Mouse (Mus musculus) adipocyte (in vitro differentiated cells): ENCODE measurements around the gene Ctsd.
A peak's percentile ranks its signal among the peaks of the same experiment; 100 is the strongest.

Experiments used
- DNase-seq: peaks from one replicate; pipeline ENCODE4 v3.0.0-alpha.2; 2016; ENCODE audit warnings: low spot score

The Ctsd gene

DNA sequence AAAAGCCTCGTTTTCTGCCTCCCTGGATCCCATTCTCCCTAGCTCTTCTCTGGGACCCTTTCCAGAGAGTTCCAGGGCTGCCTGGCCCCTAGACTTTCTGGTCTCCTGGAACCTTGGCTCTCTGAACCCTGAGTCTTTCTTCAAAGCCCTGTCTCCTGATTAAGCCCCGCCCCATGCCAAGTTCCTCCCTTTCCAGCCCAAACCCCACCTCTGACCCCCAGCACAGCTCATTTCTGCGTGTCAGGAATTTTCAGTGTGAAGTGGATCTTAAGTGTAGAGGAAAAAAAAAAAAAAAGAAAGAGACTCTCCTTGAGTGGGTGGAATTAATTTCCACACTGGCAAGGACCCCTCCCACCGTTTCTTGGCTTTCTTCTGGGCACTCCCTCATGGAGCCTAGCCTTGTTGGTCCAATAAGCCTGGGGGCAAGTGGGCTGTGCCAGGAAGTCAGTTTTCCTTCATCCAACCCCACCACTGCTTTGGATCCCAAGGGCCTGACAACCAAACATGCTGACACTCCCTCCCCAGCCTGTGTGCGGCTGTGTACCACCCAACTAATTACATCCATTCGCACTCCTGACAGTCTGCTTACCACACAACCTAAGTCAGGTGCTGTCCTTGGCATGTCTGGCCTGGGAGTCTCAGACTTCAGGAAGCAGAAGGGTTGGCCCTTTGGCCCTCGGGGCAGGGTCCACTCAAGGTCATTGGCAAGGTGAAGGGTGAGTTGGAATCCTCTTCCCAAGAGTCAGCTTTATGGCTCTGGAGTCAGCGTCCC is 14.0 kb downstream of the Ctsd start, which contains the start of gene Ifitm10:
Gene Ifitm10 (minus strand): TSS at position 113 of the 772 bp plus-strand sequence.
- no peak for DNase-seq

DNA sequence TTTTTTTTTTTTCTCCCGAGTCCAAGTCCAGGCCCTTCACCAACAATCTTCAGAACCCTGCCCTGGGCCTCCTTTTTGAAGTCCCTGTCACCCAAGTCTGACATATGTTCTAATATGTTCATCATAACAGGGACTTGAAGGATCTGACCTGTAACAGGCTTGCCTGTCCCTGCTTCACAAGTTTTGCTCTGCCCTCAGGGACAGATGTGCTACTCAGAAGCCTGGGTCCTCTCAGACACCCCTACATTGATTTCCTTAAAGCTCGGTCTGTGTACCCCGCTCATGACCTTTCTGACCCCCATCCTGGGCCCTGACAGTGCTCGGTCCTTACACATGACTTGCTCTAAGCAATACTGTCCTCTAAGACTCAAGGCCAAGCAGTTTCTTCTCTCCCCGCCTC is 14.8 kb downstream of the Ctsd start:
- no peak for DNase-seq

DNA sequence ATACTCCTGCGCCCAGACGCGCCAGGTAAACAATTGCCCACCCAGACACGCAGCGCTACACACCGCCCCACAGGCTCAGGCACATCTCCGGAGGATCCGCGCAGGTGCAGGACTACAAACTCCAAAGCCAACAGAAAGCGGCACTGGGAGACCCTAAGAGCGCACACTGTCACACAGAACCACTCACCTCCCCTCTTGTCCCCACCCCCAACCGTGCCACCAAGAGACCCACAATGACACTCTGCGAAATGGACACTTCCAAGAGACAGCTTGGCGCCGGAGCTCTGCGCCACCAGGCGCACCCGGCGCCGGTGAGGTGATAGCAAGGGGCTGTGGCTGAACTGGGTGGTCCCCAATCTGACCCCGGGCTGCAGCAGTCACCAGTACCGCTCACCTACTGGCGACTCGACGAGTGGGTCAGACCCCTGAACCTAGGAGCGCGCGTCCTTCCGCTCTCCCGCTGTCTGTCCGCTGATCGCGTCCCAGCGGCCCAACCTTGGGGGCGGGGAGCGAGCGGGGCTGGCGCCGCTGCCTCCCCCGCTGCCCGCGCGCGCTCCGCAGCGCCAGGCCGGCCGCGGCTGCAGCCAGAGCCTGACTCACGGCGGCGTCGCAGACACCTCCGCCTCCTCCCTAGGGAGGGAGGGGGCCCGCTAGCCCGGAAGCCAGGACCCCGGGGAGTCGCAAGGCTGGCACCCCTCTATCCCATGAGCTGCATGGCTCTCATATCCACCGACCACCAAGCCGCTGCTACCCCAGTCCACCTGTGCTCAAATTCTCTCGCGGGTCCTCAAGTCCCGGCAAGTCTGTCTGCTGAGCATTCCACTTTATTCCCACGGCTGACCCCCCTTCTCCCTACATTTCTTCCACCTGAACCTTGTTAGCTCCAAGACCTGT is 15.8 kb downstream of the Ctsd start:
- DNase-seq: no peak

DNA sequence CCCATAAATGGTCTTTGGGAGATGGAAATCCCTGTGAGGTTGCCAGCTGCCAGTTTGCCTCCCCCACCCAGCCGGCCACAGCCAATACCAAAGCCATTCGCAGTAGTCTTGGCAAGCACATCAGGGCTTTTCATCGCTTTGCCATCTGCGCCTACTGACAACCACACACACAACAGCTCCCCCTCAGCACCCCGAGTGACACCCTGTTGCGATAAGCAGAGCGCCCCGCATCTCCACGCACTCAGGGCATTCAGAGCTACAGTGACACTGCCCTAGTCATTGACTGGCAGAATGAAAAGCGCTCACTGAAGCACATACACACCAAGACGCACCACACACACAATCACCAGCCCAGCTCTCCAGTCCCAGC is 16.5 kb downstream of the Ctsd start:
- DNase-seq: no peak

DNA sequence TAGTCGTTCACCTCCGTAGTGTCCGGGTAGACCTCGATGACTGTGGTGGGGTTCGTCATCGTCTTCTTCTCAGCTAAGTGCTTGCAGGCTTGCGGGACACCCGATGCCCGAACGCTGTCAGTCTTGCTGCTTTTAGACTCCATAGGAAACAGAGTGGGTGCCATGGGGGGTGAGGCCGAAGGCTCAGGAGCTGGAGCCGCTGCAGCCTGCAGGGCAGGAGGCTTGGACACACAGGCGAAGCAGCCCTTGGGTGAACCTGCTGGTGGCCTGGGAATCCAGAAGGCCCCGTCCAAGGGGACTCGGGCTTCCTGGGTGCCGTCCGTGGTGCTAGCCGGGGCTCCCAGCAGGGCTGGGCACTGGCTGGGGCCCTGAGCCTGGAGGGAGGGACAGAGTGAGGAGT is 16.9 kb downstream of the Ctsd start:
- DNase-seq: no peak

DNA sequence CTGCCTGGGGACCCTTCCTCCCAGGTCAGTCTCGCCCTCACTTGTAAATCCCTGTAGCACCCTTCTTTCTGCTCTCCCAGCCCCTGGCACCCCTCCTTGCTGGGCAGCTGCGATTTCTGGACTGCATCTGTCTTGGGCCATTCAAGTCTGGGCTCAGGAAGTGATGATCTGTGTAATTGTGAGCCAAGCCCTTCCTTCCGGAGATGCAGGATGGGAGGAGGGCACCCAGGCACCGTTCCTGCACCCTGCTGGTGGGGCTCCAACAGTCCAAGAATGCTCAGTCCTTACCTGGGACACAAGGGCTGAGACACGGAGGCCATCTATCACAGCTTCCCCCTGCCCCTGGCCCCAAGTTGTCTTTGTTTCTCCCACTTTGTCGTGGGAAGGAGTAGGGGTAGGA is 18.0 kb downstream of the Ctsd start:
- DNase-seq: no peak

DNA sequence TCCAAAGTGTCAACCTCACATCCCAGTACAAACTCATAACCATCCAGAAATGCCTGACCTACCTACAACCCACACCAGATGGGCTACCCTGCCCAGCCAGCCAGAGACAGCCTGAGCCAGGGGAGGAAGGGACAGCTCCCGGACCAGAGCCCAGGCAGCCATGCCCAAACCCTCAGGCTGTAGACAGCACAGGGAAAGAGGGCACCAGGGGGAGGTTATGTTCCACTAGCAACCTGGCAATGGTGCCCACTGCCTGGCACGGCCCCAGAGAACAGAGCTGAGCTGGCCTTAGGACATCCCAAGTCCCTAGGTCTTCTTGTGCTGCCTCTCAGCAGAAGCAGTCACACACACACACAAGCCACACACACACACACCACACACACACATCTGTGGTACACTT is 19.0 kb downstream of the Ctsd start:
- DNase-seq: no peak

DNA sequence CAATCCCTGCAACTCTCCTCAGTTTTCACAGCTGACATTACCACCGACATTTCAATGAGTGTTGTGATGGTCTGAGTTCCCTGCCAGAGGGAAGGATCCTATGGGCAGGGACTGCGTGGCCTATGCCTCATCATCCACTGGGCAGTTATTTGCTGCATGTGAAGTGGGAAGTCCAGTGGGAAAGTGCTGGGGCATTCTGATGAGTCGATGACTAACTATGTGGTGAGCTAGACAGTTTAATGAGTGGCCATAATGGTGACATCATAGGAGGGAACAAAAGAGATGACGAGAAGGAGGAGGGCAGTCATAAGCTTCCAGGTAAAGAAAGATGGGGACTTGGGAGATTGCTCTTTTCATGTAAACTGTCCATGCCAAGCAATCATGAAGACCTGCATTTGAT is 24.7 kb downstream of the Ctsd start:
- no peak for DNase-seq

DNA sequence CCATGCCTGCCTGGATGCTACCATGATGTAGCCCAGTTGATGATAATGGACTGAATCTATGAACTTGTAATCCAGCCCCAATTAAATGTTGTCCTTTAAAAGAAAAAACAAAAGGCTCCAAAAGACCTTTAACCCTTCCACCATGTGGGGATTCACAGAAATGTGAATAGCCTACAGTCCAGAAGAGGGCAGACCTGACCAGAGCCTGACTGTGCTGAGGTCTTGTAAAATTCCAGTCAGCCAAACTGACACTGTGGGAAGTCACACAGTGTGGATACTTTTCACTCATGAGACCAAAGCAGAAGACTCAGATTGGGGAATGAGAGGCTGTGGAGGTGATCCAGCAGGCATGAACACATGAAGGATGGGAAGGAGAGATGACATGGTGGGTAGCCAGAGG is 27.1 kb downstream of the Ctsd start:
- DNase-seq: no peak

DNA sequence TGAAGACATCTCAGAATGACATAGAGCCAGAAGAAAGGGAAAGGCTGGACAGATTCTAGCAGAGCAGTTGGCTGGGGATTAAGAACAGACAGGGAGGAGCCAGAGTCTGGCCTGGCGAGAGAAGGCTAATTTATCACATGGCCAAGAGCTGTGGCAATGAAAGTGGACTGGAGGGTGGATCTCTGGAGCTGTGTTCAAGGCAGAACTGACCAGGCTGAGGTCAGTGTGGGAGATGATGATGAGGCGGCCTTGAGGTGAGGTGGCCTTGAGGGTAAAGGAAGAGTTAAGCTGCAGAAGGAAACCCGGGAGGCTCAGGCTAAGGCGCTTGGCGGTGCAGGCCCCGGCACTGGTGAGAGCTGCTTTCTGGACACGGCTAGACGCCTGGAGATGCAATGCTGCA is 28.7 kb downstream of the Ctsd start:
- peak; percentile 14 for DNase-seq

DNA sequence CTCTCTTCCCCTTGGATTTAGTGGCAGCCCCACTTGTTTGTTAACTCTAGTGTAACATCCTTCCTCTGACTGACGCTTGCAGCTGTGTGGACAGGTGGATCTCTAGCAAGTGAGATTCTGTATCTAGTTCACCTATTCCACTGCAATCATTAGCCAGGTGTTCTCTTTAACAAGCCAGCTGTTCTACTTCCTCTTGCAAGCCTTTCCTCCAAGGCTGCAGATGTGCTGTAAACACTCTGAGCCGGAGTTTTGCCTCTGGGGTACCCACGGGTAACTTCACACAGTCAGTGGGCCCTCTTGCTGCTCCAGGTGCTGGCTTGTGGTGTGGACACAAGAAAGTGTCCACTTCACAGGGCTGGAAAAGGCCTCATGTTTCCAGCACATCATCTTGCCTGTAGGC is 30.3 kb downstream of the Ctsd start:
- DNase-seq: no peak

DNA sequence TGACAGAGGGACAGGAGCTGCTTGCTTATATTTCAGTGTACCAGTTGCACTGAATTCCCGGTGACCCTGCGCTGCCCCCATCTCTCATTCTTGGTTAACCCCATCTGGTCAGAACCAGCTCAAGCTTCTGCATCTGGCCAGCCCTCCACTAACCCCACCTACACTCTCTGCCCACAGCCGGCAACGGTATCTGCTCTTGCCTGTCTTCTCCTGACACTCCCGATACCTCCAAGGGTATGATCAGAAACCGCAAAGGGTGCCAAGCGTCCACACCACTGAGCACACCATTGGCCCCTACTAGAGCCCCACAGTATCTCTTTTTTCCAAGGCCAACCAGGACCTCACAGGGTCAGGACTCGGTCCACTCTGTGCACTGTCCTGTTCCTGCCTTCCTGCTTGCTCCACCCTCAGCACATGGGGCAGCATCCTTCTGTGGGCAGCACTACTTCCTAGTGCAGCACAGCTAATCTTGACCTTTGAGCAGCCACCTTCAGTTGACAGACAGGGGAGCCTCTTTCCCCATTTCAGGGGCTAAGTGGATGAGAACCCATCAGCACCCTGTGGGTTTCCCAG is 33.1 kb downstream of the Ctsd start:
- no peak for DNase-seq

DNA sequence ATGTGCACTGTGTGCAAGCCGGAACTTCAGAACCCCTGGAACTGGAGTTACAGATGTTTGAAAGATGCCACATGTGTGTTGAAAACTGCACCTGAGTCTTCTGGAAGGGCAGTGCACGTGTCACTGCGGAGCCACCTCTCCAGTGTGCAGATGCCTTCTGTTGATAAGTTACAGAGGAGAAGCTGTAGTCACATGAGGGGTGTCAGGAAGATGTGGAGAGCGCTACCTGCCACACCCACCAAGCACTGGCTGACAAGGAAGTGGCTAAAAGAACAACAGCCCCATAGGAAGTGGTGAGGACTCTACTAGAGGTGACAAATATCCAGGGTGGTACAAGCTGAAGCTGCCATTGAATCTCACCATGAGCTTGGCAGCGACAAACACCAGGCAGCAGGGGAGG is 34.0 kb downstream of the Ctsd start:
- no peak for DNase-seq

DNA sequence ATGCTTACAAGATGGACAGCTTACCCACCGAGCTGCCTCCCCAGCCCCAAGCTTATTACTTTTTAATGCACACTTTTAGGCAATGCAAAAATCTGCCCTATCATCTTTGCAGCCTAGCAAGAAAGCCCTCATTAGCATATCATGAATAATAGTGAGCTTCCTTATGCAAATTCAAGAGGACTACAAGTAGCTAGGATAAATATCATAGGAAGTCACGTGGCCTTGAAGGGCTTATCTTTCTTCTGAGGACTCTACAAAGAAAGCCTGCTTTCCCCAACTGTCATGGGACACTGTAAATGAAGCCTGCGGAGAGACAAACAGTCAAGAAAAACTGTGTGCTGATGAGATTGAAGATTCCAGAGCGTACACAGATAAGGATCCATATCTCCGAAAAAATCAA is 36.3 kb downstream of the Ctsd start:
- DNase-seq: no peak

DNA sequence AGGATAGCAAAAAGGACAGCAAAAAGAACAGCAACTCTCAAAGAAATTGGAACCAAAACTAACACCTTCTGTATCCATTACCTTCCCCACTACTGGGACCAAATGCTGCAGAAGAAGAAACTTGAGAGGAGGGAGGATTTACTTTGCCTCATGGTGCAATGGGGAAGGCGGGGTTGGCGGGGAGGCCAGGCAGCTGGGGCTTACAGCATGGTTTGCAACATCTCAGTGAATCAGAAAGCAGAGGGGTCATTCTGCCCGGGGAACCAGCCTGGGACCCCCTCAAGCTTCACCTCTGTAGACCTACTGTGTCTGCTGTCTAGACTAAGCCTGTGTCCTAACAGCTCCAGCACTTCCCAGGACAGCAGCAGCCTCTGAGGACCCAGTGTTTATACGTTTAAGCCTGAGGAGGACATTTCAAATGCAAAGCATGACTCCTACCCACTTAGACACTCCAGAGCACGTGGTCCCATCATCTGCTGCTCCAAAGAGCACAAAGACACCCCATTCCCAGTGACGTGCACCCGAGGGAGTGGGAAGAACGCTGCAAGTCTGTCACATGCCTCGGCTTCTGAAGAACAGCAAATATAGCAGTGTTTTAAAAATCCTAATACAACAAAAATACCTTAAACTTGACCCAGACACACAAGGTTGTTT is 38.4 kb downstream of the Ctsd start:
- DNase-seq: peak; percentile 15

DNA sequence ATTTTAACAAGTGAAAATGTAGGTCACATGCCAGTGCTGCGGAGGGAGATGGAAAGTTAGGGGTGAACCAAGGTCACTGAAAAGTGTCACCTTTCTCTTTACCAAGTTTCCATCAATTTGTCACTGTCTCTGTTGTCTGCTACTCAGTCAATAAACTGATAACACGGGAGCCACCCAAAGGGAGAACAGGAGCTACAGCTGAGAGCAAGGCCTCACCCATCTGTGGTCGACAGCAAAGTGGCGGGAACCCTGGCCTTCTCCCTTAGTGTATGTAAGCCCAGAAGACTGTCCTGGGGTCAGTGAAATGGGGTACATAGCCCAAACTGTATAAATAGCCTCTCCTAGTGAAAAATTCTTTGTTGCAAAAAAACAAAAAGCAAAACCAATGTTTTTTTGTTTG is 40.3 kb downstream of the Ctsd start:
- DNase-seq: no peak

DNA sequence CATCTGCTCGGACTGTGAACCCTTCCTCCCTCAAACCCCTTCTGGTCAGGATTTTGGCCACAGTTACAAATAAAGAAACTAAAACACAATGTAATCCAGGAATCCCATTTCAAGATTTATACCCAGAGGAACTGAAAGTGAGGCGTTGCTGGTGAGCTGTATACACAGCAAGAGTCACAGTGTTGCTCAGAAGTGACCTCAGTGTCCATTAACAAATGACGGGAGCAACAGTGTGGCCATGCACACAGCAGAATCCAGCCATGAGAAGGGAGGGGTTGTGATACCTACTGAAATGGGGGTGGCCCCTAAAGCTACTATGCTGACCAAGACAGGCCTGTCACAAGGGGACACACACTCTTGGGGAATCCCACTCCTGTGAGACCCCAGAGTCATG is 45.6 kb downstream of the Ctsd start:
- DNase-seq: no peak

DNA sequence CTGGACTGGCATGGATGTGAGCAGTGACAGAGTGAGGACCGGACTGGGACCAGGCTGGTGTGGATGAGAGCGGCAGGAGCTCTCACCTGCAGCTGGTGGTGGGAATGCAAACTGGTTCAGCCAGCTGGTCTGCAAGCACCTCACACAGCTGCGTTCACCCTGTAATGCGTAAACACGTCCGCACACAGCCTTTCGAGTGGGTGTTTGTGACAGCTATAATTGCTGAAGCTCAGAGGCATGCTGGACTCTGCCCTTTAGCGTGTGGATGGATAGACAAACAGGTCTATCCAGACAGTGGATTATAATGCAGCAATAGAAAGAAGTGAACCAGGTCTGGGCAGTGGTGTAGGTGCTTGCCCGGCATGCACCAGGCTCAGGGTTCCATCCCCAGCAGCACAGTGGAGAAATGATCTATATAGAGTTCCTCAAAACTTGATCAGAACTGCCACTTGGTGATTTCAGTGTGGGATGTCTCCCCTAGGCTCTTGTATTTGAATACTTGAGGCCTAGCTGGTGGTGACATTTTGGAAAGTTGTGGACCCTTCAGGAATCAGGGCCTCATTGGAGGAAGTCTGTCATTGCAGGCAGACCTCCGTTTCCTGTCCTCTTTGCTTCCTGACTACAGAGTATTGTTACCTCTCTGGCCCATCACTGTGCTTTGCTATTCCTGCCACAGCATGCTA is 46.1 kb downstream of the Ctsd start:
- no peak for DNase-seq

DNA sequence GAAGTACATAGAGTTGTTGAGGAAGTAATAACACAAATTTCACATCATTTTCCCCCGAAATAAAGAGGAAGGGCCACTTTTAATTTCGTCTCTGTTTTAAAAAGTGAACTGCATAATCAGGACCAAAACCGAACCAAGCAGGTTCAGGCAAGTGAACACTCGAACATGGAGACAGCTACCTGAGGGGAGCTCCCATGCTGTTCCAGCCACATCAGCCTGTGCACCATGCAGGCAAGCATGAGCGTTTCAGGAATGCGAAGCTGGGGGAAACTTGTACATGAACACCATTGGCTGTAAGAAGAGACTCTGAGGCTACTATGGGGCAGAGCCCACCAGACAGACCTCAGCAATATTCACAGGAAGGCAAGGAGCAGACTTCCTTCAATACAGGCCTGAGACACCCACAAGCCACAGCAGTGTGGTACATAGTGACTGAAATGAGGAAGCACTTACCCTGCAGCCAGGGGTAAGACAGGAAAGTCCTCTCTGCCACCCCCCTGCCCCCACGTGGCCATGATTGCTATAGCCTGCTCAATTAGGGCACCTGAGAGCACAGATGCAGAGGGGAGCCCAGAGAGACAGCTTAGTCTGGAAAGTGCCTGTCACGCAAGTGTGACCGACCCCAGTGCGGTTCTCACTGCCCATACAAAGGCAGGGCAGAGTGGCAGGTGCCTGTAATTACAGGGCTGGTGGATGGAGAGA is 47.4 kb downstream of the Ctsd start:
- no peak for DNase-seq

DNA sequence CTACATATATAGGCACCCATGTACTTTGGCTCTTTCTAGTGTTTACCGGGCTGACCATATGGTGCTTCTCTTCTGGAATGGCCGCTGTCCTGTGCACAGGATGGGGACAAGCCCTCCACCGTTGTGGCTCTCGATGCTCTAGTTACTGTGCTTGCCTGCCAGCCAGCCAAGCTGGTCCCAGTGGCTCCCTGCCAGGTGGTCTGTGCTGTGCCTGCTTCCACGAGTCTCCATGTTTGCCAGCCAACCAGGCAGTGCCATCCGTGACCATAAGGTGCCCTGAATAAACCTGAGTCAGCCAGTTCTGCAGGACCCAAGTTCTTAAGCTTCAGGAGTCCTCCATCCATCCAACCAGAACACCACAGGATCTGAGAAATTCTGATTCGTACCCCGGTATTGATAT is 52.7 kb downstream of the Ctsd start:
- DNase-seq: no peak

DNA sequence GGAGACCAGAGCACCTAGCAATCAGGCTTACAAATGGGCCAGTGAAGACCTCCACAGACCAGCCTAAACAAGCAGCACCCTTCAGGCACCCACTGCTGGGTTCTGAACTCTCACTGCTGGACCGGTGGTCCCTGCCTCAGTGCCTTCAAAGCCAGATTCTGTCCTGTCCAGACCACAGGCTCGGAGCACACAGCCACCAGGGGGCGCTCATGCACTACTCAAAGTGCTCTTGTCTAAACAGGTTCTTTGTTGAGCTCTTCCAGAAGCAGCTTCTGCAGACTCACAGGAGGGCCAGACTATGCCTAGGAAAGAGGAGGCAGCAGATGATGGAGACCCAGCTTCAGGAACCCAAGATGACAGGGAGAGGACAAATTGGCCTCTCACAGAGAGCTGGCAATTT is 53.6 kb downstream of the Ctsd start:
- peak; percentile 82 for DNase-seq
